Mouse (Mus musculus) midbrain, embryonic 14.5 days (tissue): ENCODE measurements around the gene Kcnma1. TPM values are rescaled to one million over a fixed set of nuclear protein-coding genes. Genes with fewer than 3 reads are reported as not detected.

Source experiments
- ATAC-seq: fragments of 200-750 bp; cut with Nextera tagmentation; 2 replicates; pipeline ENCODE4 v1.8.0; 2017; ENCODE audit warnings: moderate number of reproducible peaks, moderate library complexity; ENCODE audit not compliant: low FRiP score, low TSS enrichment
- DNase-seq: peaks from one replicate; pipeline ENCODE4 v3.0.0-alpha.2; 2015
- H3K27ac ChIP-seq: fragments of 300-500 bp; sonication (generic); replicated peaks from 2 replicates; pipeline ENCODE4 v1.5.1; 2014; ENCODE audit warnings: mild to moderate bottlenecking, low read depth, low read length, moderate library complexity
- H3K27me3 ChIP-seq: fragments of 300-500 bp; sonication (generic); 2 replicates; pipeline ENCODE4 v1.6.1; 2014; ENCODE audit warnings: low read length, control low read depth, mixed read lengths; ENCODE audit not compliant: control insufficient read depth, insufficient read depth
- H3K36me3 ChIP-seq: fragments of 300-500 bp; sonication (generic); 2 replicates; pipeline ENCODE4 v1.6.1; 2014; ENCODE audit warnings: low read length, control low read depth; ENCODE audit not compliant: control insufficient read depth, insufficient read depth
- H3K4me1 ChIP-seq: fragments of 300-500 bp; sonication (generic); 2 replicates; pipeline ENCODE4 v1.6.1; 2014; ENCODE audit warnings: mild to moderate bottlenecking, antibody characterized with exemption, low read length, control low read depth; ENCODE audit not compliant: control insufficient read depth, insufficient read depth
- H3K4me2 ChIP-seq: fragments of 300-500 bp; sonication (generic); 2 replicates; pipeline ENCODE4 v1.6.1; 2014; ENCODE audit warnings: mild to moderate bottlenecking, low read length, moderate library complexity
- H3K4me3 ChIP-seq: fragments of 300-500 bp; sonication (generic); replicated peaks from 2 replicates; pipeline ENCODE4 v1.5.1; 2014; ENCODE audit warnings: low read depth, low read length
- H3K9ac ChIP-seq: fragments of 300-500 bp; sonication (generic); replicated peaks from 2 replicates; pipeline ENCODE4 v1.6.1; 2014; ENCODE audit warnings: mild to moderate bottlenecking, low read length, moderate library complexity
- H3K9me3 ChIP-seq: fragments of 300-500 bp; sonication (generic); 2 replicates; pipeline ENCODE4 v1.6.1; 2016; ENCODE audit warnings: low read length, control low read depth, mixed read lengths; ENCODE audit not compliant: control insufficient read depth
- WGBS: fragments of 180-500 bp; shearing (Covaris S2); extraction: QIAGEN DNeasy Blood & Tissue Kit; methylation state at CpG from one replicate; pipeline ENCODE4 v1.1.7; 2014; 5-methylcytosine and 5-hydroxymethylcytosine counted together
- polyA plus RNA-seq: library from polyadenylated mRNA; unstranded; fragments of >200 nt; fragmentation: Nextera tagmentation; extraction: Ambion mirVana; gene quantifications from 2 replicates; pipeline ENCODE4 v1.2.1, GENCODE M21; 2014

Gene Kcnma1
- polyA plus RNA-seq, 1 experiment from 2014 or later, result 17.8 TPM

DNA sequence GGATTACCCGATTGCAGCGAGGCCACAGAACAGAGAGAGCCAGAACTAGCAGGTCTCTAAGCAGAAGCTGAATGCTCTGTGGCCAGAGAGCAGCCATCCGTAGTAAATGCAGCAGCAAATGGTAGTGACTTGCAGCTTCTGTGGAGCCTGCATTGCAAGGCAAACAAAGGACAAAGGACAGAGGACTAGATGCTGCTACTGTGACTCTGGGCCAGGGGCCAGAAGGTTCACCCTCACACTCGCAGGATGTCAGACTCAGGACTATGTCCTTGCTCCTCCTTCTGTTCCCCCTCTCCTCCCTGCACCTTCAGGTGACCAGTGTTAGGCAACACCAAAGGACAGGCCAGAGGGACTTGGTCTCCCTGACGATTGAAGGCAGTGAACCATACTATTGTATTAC is 183.0 kb downstream of the Kcnma1 start:
- 11% methylated on average over 5 of the region's 5 CpGs for WGBS
- ATAC-seq (no peak), DNase-seq (peak; percentile 39)
- Histone ChIP-seq H3K9ac (no peak overlapping the region), H3K4me1 (peaks cover 9% of the 10 kb centered on the region; the same call in 1 of the 2 replicates), H3K9me3 (no peaks in the 10 kb centered on the region), H3K27ac (peak overlapping the region; percentile 57), H3K27me3 (no peaks in the 10 kb centered on the region), H3K4me2 (no peak overlapping the region), H3K4me3 (no peak overlapping the region), H3K36me3 (no peaks in the 10 kb centered on the region)

DNA sequence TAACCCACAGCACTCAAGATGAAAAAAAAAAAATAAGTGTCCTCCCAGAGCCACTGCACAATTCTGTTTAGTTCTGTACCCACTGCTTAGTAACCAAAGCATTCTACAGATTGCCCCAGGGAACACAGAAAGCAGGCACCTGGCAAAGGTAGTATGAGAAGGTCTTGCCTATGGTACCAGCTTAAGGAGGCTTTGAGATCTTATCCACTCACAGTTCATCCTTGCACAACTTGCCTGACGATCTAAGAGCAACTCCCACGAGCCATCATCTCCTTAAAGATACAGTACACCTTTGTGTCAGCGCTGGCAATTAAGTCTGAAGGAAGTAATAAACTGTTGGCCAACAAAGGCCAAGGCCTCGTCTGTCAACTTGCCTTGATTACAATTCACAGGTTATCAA is 184.0 kb downstream of the Kcnma1 start:
- H3K4me3 ChIP-seq, result no peak overlapping the region
- ATAC-seq, result no peak
- no peaks in the 10 kb centered on the region for H3K9me3 ChIP-seq
- H3K4me2 ChIP-seq, result no peak overlapping the region
- no peak for DNase-seq
- no peaks in the 10 kb centered on the region for H3K36me3 ChIP-seq
- no peak overlapping the region for H3K27ac ChIP-seq
- peaks cover 6% of the 10 kb centered on the region; the same call in 1 of the 2 replicates for H3K4me1 ChIP-seq
- 38% methylated on average over 4 of the region's 4 CpGs for WGBS
- H3K27me3 ChIP-seq, result no peaks in the 10 kb centered on the region
- no peak overlapping the region for H3K9ac ChIP-seq

DNA sequence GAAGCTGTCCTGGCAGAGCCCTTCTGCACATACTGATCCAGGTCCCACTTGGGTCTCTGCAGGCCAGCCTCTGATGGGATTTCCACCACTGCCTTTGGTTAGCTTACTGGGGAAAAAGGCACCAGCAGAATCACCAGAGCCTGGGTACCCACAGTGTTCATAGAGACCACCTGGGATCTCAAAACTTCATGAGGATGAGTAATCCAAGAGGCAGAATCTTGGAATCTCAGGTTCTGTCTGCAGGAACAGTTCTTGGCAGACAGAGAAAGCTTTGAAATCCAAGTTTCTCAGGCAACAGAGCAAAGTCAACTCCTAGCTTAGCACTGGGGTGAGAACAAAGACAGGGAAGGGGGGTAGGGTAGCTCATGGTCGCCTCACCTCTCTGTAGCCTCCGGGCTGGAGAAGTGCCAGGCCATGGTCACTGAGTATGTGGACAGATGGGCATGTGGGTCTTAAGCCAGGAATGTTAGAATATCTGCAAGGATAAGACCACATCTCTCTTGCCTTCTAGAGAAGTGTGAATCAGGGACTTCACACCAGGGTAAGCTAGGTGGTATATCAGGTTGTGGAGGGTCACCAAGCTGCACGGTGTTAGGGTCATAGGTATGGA is 185.5 kb downstream of the Kcnma1 start:
- Histone ChIP-seq H3K4me3 (no peak overlapping the region), H3K9ac (no peak overlapping the region), H3K36me3 (no peaks in the 10 kb centered on the region), H3K27me3 (no peaks in the 10 kb centered on the region), H3K9me3 (no peaks in the 10 kb centered on the region), H3K4me1 (peaks cover 6% of the 10 kb centered on the region; the same call in 1 of the 2 replicates), H3K4me2 (no peak overlapping the region), H3K27ac (no peak overlapping the region)
- ATAC-seq, result no peak
- no peak for DNase-seq
- 83% methylated on average over 3 of the region's 3 CpGs for WGBS

DNA sequence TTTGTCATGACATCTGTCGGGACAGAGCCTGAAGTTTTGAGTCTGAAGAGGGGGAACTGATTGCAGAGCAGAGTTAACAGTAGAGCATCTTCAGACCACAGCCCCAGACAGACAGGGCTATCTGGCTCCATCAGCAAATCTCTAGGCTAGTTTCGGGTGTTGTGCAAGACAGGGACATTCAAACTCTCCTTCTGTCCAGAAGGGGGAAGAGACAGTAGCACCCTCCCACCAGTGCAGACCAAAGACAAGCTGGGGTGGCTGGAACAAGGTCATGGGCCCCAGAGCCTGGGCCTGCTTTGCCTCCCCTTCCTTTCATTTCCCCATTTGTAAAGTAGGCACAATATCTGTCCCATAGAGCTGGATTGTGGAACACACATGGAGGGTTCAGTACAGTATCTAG is 189.4 kb downstream of the Kcnma1 start:
- H3K9me3 ChIP-seq, result no peaks in the 10 kb centered on the region
- H3K9ac ChIP-seq, result no peak overlapping the region
- no peaks in the 10 kb centered on the region for H3K36me3 ChIP-seq
- DNase-seq, result no peak
- no peaks in the 10 kb centered on the region for H3K27me3 ChIP-seq
- no peak overlapping the region for H3K4me2 ChIP-seq
- H3K4me1 ChIP-seq, result no peaks in the 10 kb centered on the region
- WGBS, result 80% methylated on average over 2 of the region's 2 CpGs
- H3K27ac ChIP-seq, result no peak overlapping the region
- no peak overlapping the region for H3K4me3 ChIP-seq
- no peak for ATAC-seq

DNA sequence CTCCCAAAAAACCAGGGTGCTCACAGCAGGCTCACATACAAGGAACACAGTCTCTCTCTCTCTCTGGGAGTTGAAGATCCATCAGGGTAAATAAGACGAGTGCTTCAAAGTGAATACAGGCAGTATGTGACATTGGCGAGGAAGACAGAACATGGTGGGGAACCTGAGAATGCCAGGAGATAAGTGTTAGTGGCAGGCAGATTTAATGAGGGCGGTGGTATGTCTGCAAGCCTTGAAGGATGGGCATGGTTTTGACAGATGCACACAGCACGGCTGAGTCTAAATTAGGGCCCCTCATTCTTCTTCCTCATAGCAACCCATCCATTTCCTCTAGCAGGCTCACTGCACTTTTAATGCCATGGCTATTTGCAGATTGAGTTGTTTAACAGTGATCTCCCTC is 190.0 kb downstream of the Kcnma1 start:
- H3K9me3 ChIP-seq, result no peaks in the 10 kb centered on the region
- no peaks in the 10 kb centered on the region for H3K4me1 ChIP-seq
- no peak for ATAC-seq
- 68% methylated on average over 4 of the region's 4 CpGs for WGBS
- H3K36me3 ChIP-seq, result no peaks in the 10 kb centered on the region
- no peak overlapping the region for H3K4me2 ChIP-seq
- H3K4me3 ChIP-seq, result no peak overlapping the region
- DNase-seq, result no peak
- no peak overlapping the region for H3K27ac ChIP-seq
- H3K9ac ChIP-seq, result no peak overlapping the region
- no peaks in the 10 kb centered on the region for H3K27me3 ChIP-seq

DNA sequence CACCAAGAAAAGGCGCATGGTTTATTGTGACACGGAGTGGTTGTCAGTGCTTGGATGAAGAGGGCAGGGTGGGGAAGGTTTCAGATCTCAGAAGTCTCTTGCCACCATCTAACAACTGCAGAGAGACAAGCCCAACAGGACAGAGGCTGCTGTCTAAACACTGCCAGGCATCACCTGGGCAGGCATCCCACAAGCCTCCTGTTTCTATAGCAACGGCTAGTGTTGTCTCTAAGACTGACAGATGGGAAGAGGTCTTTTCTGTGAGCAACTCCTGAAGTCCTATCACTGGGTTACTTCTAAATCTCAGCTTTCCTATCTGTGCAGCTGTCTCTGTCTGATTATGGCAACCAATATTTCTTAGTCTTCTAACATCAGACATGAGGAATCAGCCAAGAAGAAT is 196.7 kb downstream of the Kcnma1 start:
- ATAC-seq (no peak), DNase-seq (peak; percentile 43)
- WGBS, result 96% methylated on average over 3 of the region's 3 CpGs

DNA sequence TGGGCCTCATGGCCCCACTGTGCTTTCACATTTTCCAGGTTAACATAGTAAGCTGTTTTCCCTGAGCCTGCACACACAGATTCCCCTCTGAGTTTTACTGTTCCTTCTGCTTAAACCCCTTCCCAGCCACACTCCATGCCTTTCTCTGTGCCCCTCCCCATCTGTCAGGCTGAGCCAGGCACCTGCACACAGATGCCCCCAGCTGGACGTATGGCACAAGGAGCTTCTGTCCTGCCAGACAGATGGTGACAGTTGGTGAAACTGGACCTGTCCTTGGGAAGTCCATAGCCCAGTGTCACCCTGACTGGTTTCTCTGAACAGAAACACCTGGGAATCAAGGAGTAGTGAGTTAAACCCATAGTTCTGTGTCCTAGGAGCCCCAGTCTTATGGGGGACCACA is 204.2 kb downstream of the Kcnma1 start:
- Histone ChIP-seq H3K4me3 (no peak overlapping the region), H3K4me2 (no peak overlapping the region), H3K9ac (no peak overlapping the region), H3K9me3 (no peaks in the 10 kb centered on the region), H3K4me1 (no peaks in the 10 kb centered on the region), H3K27ac (no peak overlapping the region), H3K36me3 (no peaks in the 10 kb centered on the region), H3K27me3 (no peaks in the 10 kb centered on the region)
- DNase-seq, result no peak
- ATAC-seq, result no peak
- 57% methylated on average over 1 of the region's 1 CpGs for WGBS

More for the DNA sequence above, 196.7 kb downstream of the Kcnma1 start:
- H3K9me3 ChIP-seq, result no peaks in the 10 kb centered on the region
- H3K27ac ChIP-seq, result no peak overlapping the region
- no peak overlapping the region for H3K4me3 ChIP-seq
- H3K27me3 ChIP-seq, result no peaks in the 10 kb centered on the region
- H3K36me3 ChIP-seq, result no peaks in the 10 kb centered on the region
- H3K4me2 ChIP-seq, result no peak overlapping the region
- no peak overlapping the region for H3K9ac ChIP-seq
- H3K4me1 ChIP-seq, result no peaks in the 10 kb centered on the region

DNA sequence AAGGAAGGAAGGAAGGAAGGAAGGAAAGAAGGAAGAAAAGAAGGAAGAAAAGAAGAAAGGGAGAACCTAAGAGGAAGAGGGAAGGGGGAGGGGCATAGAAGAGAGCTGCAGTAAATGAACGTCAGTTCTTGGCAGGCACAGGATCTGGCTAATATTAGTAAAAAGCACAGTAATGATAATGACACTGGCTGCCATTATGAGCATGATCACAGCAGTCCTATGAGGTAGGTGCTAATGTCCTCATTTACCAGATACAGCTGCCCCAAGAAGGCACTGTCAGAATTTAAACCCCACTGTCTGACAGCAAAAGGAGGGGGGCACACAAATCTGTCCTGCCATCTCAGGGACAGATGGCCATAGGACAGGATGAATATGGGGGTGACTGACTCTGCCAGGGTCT is 205.2 kb downstream of the Kcnma1 start:
- Histone ChIP-seq H3K27me3 (no peaks in the 10 kb centered on the region), H3K27ac (no peak overlapping the region), H3K9ac (no peak overlapping the region), H3K4me1 (no peaks in the 10 kb centered on the region), H3K4me3 (no peak overlapping the region), H3K4me2 (no peak overlapping the region), H3K36me3 (no peaks in the 10 kb centered on the region), H3K9me3 (no peaks in the 10 kb centered on the region)
- no peak for ATAC-seq
- no peak for DNase-seq
- 50% methylated on average over 1 of the region's 1 CpGs for WGBS

DNA sequence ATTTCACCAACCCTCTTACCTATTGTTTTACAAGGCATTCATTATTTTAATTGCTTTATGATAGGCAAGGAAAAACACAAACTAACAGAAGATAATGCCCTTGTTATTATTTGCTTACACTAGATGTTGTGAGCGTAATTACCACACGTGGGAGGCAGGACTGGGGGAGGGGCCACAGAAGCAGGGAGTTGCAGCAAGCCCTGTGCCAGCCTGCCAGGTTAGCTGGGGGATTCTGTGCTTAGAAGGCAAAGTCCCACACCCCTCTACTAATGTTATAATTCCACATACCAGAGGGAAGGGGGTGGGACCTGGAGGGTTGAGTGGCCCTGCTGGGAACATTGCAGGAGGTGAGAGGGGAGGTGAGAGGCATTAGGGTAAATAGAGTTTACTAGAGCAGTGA is 207.9 kb downstream of the Kcnma1 start:
- Histone ChIP-seq H3K9ac (no peak overlapping the region), H3K27ac (no peak overlapping the region), H3K9me3 (no peaks in the 10 kb centered on the region), H3K4me1 (no peaks in the 10 kb centered on the region), H3K4me3 (no peak overlapping the region), H3K27me3 (no peaks in the 10 kb centered on the region), H3K4me2 (no peak overlapping the region), H3K36me3 (no peaks in the 10 kb centered on the region)
- ATAC-seq, result no peak
- WGBS, result 51% methylated on average over 2 of the region's 2 CpGs
- no peak for DNase-seq
